Mouse (Mus musculus): Measurements from ENCODE around the gene Snx30.

GRCm38 (mm10) chr4:59816477-59816876 lies 10.8 kb downstream of the Snx30 start:
- no peak for TF ChIP-seq CTCF (IDR thresholded peaks at IDR 0.05; ENCODE audit: low read depth)
- no peak for TF ChIP-seq EP300 (IDR thresholded peaks at IDR 0.05; ENCODE audit: low read depth)

All from liver, embryonic 14.5 days (tissue).